Mouse (Mus musculus) liver, embryonic 14.5 days (tissue): ENCODE data around the gene Gm10197.

Experiments
- CTCF ChIP-seq: IDR thresholded peaks from 2 replicates; pipeline ENCODE4 v1.5.1; 2016; ENCODE audit warnings: antibody characterized with exemption, low read depth, control low read depth
- EP300 ChIP-seq: IDR thresholded peaks from 2 replicates; pipeline ENCODE4 v1.6.1; 2016; ENCODE audit warnings: antibody characterized with exemption, low read depth

DNA sequence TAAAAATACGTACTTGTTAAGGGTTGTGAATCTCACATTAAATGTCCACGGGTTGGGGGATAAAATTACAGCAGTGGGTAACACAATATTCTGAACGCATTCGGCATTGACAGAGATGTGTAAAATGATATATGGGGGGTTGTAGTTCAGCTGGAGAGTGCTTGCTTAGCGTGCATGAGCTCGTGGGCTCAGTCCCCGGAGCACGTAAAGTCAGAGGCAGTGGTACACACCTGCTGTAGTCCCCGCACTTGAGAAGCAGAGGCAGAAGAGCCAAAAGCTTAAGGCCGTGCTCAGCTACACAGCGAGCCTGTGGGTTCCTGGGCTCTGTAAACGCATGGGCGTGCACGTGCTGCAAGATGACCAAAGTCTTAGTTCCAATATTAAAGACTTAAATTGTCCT is 25.8 kb downstream of the Gm10197 start:
- TF ChIP-seq CTCF (no peak), EP300 (no peak)
